Mouse (Mus musculus): ENCODE measurements around the gene Defb3.
"Not testable (repeated sequence)": the region's sequence is repeated elsewhere in the genome, so short reads cannot be mapped to it uniquely, and the experiment has no call there.

The Defb3 gene

GRCm38 (mm10) chr8:19293060-19293459, at the start of gene Defb3:
TSS of gene Defb3 (plus strand) at chr8:19293360.
- not testable (repeated sequence) for DNase-seq (ENCODE audit: low spot score)

- DNase-seq (ENCODE audit: low spot score) = no peak
Measured at GRCm38 (mm10) chr8:19247280-19247679, 45.9 kb upstream of the Defb3 start, which contains the start of gene Defb5. TSS of gene Defb5 (plus strand) at chr8:19247580.

- no peak for DNase-seq (ENCODE audit: low spot score)
Measured at GRCm38 (mm10) chr8:19258136-19258535, 35.0 kb upstream of the Defb3 start.

GRCm38 (mm10) chr8:19259667-19260066, 33.5 kb upstream of the Defb3 start:
- DNase-seq (ENCODE audit: low spot score) = no peak

- not testable (repeated sequence) for DNase-seq (ENCODE audit: low spot score)
Measured at GRCm38 (mm10) chr8:19298361-19298760, 5.2 kb downstream of the Defb3 start.

- peak; percentile 13 for DNase-seq (ENCODE audit: low spot score)
Measured at GRCm38 (mm10) chr8:19331836-19332235, 38.7 kb downstream of the Defb3 start.
